Mouse (Mus musculus): ENCODE data around the gene Gm11938.

Gene Gm11938

GRCm38 (mm10) chr11:99574106-99574505 lies 29.0 kb downstream of the Gm11938 start:
- in situ Hi-C loops (cut with MboI; ENCODE audit: low sequenced_read_pairs) = no loop called here

GRCm38 (mm10) chr11:99573164-99573563 lies 29.9 kb downstream of the Gm11938 start:
- in situ Hi-C loops (cut with MboI; ENCODE audit: low sequenced_read_pairs) = no loop called here

- in situ Hi-C loops (cut with MboI; ENCODE audit: low sequenced_read_pairs) = no loop called here
Observed at GRCm38 (mm10) chr11:99566530-99566929, 36.6 kb downstream of the Gm11938 start, which contains the start of gene Krtap3-1. Gene Krtap3-1, minus strand, starts transcription at chr11:99566630.

GRCm38 (mm10) chr11:99562580-99562979 lies 40.5 kb downstream of the Gm11938 start:
- in situ Hi-C loops (cut with MboI; ENCODE audit: low sequenced_read_pairs) = no loop called here

- in situ Hi-C loops (cut with MboI; ENCODE audit: low sequenced_read_pairs) = no loop called here
Observed at GRCm38 (mm10) chr11:99559366-99559765, 43.7 kb downstream of the Gm11938 start, which contains the start of gene Gm11939. Gene Gm11939, minus strand, starts transcription at chr11:99559466.

- in situ Hi-C loops (cut with MboI; ENCODE audit: low sequenced_read_pairs) = no loop called here
Observed at GRCm38 (mm10) chr11:99557976-99558745, 44.9 kb downstream of the Gm11938 start.

- in situ Hi-C loops (cut with MboI; ENCODE audit: low sequenced_read_pairs) = no loop called here
Observed at GRCm38 (mm10) chr11:99556753-99557152, 46.4 kb downstream of the Gm11938 start, which contains the start of gene Krtap3-2. Gene Krtap3-2, minus strand, starts transcription at chr11:99556853.

- in situ Hi-C loops (cut with MboI; ENCODE audit: low sequenced_read_pairs) = no loop called here
Observed at GRCm38 (mm10) chr11:99556195-99556594, 46.9 kb downstream of the Gm11938 start.
